Mouse (Mus musculus) c-Kit-positive CD71-negative TER-119-negative erythroid progenitor cells, embryonic 14.5 days (primary cell): Measurements from ENCODE around the gene Minpp1.
A peak's percentile ranks its signal among the peaks of the same experiment; 100 is the strongest.
"Not testable (repeated sequence)": the region's sequence is repeated elsewhere in the genome, so short reads cannot be mapped to it uniquely, and the experiment has no call there.

Source experiments
- DNase-seq: peaks from one replicate; pipeline ENCODE4 v3.0.0-alpha.2; 2013; ENCODE audit warnings: low read depth

The Minpp1 gene

GRCm38 (mm10) chr19:32485681-32486105 is at the start of gene Minpp1:
Gene Minpp1 (plus strand): TSS chr19:32485769.
- DNase-seq, result peak; percentile 77

GRCm38 (mm10) chr19:32439356-32439755 is 46.2 kb upstream of the Minpp1 start:
- DNase-seq, result no peak

GRCm38 (mm10) chr19:32441568-32441967 is 44.0 kb upstream of the Minpp1 start:
- no peak for DNase-seq

- DNase-seq, result no peak
Observed at GRCm38 (mm10) chr19:32448931-32449330, 36.6 kb upstream of the Minpp1 start.

- DNase-seq, result no peak
Observed at GRCm38 (mm10) chr19:32452231-32452630, 33.3 kb upstream of the Minpp1 start.

- no peak for DNase-seq
Observed at GRCm38 (mm10) chr19:32456744-32457143, 28.8 kb upstream of the Minpp1 start.

- DNase-seq, result not testable (repeated sequence)
Observed at GRCm38 (mm10) chr19:32457631-32458030, 27.9 kb upstream of the Minpp1 start.

GRCm38 (mm10) chr19:32463037-32463436 is 22.5 kb upstream of the Minpp1 start:
- DNase-seq, result no peak

- DNase-seq, result no peak
Observed at GRCm38 (mm10) chr19:32465228-32465627, 20.3 kb upstream of the Minpp1 start.

GRCm38 (mm10) chr19:32466478-32466877 is 19.1 kb upstream of the Minpp1 start, which contains the start of gene Rpl9-ps6:
Gene Rpl9-ps6 (minus strand): TSS chr19:32466578.
- DNase-seq, result no peak

- no peak for DNase-seq
Observed at GRCm38 (mm10) chr19:32467325-32467724, 18.2 kb upstream of the Minpp1 start.

GRCm38 (mm10) chr19:32470059-32470497 is 15.5 kb upstream of the Minpp1 start:
- peak; percentile 64 for DNase-seq

- no peak for DNase-seq
Observed at GRCm38 (mm10) chr19:32470570-32471263, 14.9 kb upstream of the Minpp1 start.

- no peak for DNase-seq
Observed at GRCm38 (mm10) chr19:32476016-32476711, 9.4 kb upstream of the Minpp1 start.

GRCm38 (mm10) chr19:32476712-32477052 is 8.9 kb upstream of the Minpp1 start:
- DNase-seq, result no peak

- DNase-seq, result no peak
Observed at GRCm38 (mm10) chr19:32480255-32480654, 5.3 kb upstream of the Minpp1 start.

GRCm38 (mm10) chr19:32480791-32481442 is 4.7 kb upstream of the Minpp1 start:
- DNase-seq, result no peak

- DNase-seq, result no peak
Observed at GRCm38 (mm10) chr19:32481511-32481910, 4.1 kb upstream of the Minpp1 start.

- no peak for DNase-seq
Observed at GRCm38 (mm10) chr19:32484941-32485660, 468 bp upstream of the Minpp1 start.

GRCm38 (mm10) chr19:32486106-32486724 is 646 bp downstream of the Minpp1 start:
- not testable (repeated sequence) for DNase-seq

GRCm38 (mm10) chr19:32487595-32488255 is 2.2 kb downstream of the Minpp1 start:
- DNase-seq, result no peak
